Mouse (Mus musculus) midbrain, embryonic 12.5 days (tissue): Measurements from ENCODE around the gene Gramd1a. TPM values are rescaled to one million over a fixed set of nuclear protein-coding genes. Genes with fewer than 3 reads are reported as not detected.

Source experiments
- ATAC-seq: fragments of 200-750 bp; cut with Nextera tagmentation; 2 replicates; pipeline ENCODE4 v1.8.0; 2017; ENCODE audit warnings: low read depth, moderate TSS enrichment, moderate library complexity; ENCODE audit not compliant: low FRiP score
- H3K27ac ChIP-seq: fragments of 300-500 bp; sonication (generic); replicated peaks from 2 replicates; pipeline ENCODE4 v1.5.1; 2016; ENCODE audit warnings: mild to moderate bottlenecking
- H3K27me3 ChIP-seq: fragments of 300-500 bp; sonication (generic); 2 replicates; pipeline ENCODE4 v1.6.1; 2016; ENCODE audit warnings: mild to moderate bottlenecking
- H3K36me3 ChIP-seq: fragments of 300-500 bp; sonication (generic); 2 replicates; pipeline ENCODE4 v1.6.1; 2016
- H3K4me1 ChIP-seq: fragments of 300-500 bp; sonication (generic); 2 replicates; pipeline ENCODE4 v1.6.1; 2016
- H3K4me2 ChIP-seq: fragments of 300-500 bp; sonication (generic); replicated peaks from 2 replicates; pipeline ENCODE4 v1.6.1; 2016; ENCODE audit warnings: mild to moderate bottlenecking, moderate library complexity
- H3K4me3 ChIP-seq: fragments of 300-500 bp; sonication (generic); 2 replicates; pipeline ENCODE4 v1.5.1; 2016; ENCODE audit warnings: mild to moderate bottlenecking
- H3K9ac ChIP-seq: fragments of 300-500 bp; sonication (generic); replicated peaks from 2 replicates; pipeline ENCODE4 v1.6.1; 2016; ENCODE audit warnings: mild to moderate bottlenecking, moderate library complexity
- H3K9me3 ChIP-seq: fragments of 300-500 bp; sonication (generic); 2 replicates; pipeline ENCODE4 v1.6.1; 2016; ENCODE audit warnings: mild to moderate bottlenecking
- WGBS: fragments of 180-500 bp; shearing (Covaris S2); methylation state at CpG from one replicate; pipeline ENCODE4 v1.1.7; 2016; 5-methylcytosine and 5-hydroxymethylcytosine counted together
- polyA plus RNA-seq: library from polyadenylated mRNA; unstranded; fragments of >200 nt; fragmentation: Nextera tagmentation; extraction: Ambion mirVana; gene quantifications from 2 replicates; pipeline ENCODE4 v1.2.1, GENCODE M21; 2016

The Gramd1a gene
- polyA plus RNA-seq = 186 and 194 TPM in 2 replicates

DNA sequence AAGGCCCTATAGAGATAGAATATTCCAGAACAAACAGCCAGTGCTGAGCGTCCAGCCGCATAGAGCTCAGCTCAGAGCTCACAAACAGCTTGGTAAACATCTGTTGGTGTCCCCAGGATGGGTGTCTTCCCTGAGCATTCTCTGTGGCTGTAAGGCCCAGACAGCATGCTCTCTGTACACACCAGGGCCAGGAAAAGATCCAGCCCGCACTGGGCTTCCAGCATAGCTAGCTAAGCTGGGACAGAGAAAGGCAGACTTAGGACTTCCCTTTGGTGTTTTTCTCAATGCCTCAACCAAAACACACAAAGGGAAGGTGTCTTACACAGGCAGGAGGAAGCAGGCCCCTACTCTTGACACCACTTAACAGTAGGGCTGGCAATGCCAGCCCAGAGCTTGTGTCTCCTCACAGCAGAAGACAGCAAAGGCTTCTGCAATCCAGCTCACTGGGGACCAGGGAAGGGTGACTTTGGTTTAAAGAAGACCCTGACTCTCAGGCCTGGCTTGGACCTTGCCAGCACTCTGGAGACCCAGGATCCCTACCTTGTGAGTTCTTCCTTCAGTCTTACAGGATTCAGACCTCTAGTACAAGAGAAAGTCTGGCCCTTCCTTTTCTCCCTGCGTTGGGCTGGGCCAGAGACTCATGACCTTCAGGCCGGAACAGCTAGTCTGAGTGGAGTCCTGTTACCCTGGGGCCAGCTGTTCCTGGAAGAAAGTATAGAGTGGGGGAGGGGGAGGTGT, at the start of gene Gramd1a:
TSS of gene Gramd1a (minus strand) at position 601 of the 738 bp plus-strand sequence.
- no peaks in the 10 kb centered on the region for H3K9me3 ChIP-seq
- WGBS = 76% methylated on average over 5 of the region's 5 CpGs
- no peak within 1 kb of the TSS for H3K27ac ChIP-seq

GRCm38 (mm10) chr7:31195591-31196307, 40.1 kb upstream of the Gramd1a start:
- no peaks in the 10 kb centered on the region for H3K27me3 ChIP-seq
- WGBS = 83% methylated on average over 3 of the region's 3 CpGs
- no peak overlapping the region for H3K9ac ChIP-seq
- H3K36me3 ChIP-seq = no peaks in the 10 kb centered on the region
- H3K9me3 ChIP-seq = no peaks in the 10 kb centered on the region
- ATAC-seq = no peak
- no peaks in the 10 kb centered on the region for H3K4me1 ChIP-seq
- no peak overlapping the region for H3K27ac ChIP-seq
- no peak overlapping the region for H3K4me2 ChIP-seq
- no peak overlapping the region for H3K4me3 ChIP-seq

More for the DNA sequence above, at the start of gene Gramd1a:
- Histone ChIP-seq H3K4me2 (no peak within 1 kb of the TSS), H3K4me3 (no peak within 1 kb of the TSS), H3K9ac (no peak within 1 kb of the TSS), H3K4me1 (peaks cover 9% of the 10 kb centered on the region; the same call in 1 of the 2 replicates), H3K36me3 (no peaks in the 10 kb centered on the region), H3K27me3 (no peaks in the 10 kb centered on the region)
- ATAC-seq = no peak

DNA sequence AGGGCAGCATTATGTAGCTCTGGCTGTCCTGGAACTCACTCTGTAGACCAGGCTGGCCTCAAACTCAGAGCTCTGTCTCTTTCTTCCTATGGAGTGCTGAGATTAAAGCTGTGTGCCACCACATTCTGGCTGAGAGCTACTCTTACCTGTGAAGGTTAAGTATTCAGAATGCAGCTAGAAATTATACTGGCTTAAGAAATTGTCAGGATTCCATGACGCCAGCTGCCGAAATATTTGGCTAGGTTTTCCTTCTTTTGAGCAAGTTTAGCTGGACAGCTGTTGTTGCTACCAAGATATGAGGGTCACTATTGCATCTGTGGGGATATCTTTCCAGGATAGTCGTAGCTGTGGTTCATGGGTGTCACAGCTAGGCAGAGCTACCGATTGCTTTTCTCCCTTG, 29.0 kb upstream of the Gramd1a start:
- no peak overlapping the region for H3K4me2 ChIP-seq
- WGBS = 92% methylated on average over 4 of the region's 4 CpGs
- no peaks in the 10 kb centered on the region for H3K9me3 ChIP-seq
- H3K36me3 ChIP-seq = no peaks in the 10 kb centered on the region
- no peaks in the 10 kb centered on the region for H3K4me1 ChIP-seq
- ATAC-seq = no peak
- no peaks in the 10 kb centered on the region for H3K27me3 ChIP-seq
- no peak overlapping the region for H3K9ac ChIP-seq
- H3K4me3 ChIP-seq = no peak overlapping the region
- no peak overlapping the region for H3K27ac ChIP-seq

- ATAC-seq = no peak
- Histone ChIP-seq H3K4me2 (no peak overlapping the region), H3K4me3 (no peak overlapping the region), H3K9ac (no peak overlapping the region), H3K9me3 (no peaks in the 10 kb centered on the region), H3K4me1 (no peaks in the 10 kb centered on the region), H3K36me3 (no peaks in the 10 kb centered on the region), H3K27me3 (no peaks in the 10 kb centered on the region), H3K27ac (no peak overlapping the region)
- WGBS = 48% methylated on average over 2 of the region's 2 CpGs
These were observed 27.2 kb upstream of the Gramd1a start for GRCm38 (mm10) chr7:31182863-31183262.

GRCm38 (mm10) chr7:31176886-31177763, 21.4 kb upstream of the Gramd1a start:
- Histone ChIP-seq H3K36me3 (no peaks in the 10 kb centered on the region), H3K9me3 (no peaks in the 10 kb centered on the region), H3K27me3 (peaks cover 4% of the 10 kb centered on the region; the same call in 1 of the 2 replicates), H3K4me1 (no peaks in the 10 kb centered on the region), H3K4me2 (no peak overlapping the region; the same call in 1 of the 2 replicates), H3K4me3 (no peak overlapping the region), H3K9ac (no peak overlapping the region), H3K27ac (no peak overlapping the region)
- 39% methylated on average over 22 of the region's 22 CpGs for WGBS
- peak; percentile 54 for ATAC-seq

DNA sequence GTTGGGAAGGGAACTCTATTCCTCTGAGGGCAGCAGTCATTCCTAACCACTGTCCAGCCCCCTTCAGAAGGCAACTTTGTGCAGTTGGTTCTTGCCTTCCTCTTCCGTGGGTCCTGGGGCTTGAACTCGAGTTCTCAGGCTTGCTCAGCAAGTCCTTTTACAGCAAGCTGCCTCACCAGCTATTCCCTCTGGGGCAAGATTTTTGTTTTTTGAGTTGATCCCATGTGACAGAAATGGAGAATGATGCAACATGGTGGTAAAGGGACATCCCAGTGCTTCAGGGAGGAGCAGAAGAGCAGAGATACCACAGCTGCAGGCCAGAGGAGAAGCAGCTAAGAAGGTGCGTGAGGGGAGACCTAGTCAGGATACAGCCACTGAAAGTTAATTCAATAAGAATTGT, 19.4 kb upstream of the Gramd1a start:
- Histone ChIP-seq H3K4me2 (no peak overlapping the region), H3K36me3 (no peaks in the 10 kb centered on the region), H3K4me1 (no peaks in the 10 kb centered on the region), H3K27ac (no peak overlapping the region), H3K27me3 (peaks cover 4% of the 10 kb centered on the region; the same call in 1 of the 2 replicates), H3K9ac (no peak overlapping the region), H3K4me3 (no peak overlapping the region), H3K9me3 (no peaks in the 10 kb centered on the region)
- ATAC-seq = no peak
- 88% methylated on average over 3 of the region's 3 CpGs for WGBS

DNA sequence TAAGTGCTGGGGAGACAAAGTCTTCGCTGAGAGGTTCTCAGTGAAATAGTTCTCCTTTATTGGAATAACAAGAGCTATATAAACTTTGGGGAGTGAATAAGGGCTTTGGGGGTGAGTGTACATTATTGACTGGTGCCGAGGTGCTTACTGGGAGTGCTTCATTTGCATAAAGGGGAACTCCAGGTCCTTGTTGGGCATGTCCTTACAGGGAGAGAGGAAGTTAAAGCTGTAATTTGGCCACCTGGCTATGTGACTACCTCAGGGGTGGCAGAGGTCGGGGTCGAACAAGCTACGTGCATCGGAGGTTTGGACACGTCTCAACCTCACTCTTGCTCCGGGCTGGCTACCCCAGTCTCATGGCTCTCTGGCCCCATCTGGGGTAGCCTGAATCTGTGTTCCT, 18.8 kb upstream of the Gramd1a start:
- Histone ChIP-seq H3K27ac (no peak overlapping the region), H3K4me1 (no peaks in the 10 kb centered on the region), H3K9me3 (no peaks in the 10 kb centered on the region), H3K36me3 (no peaks in the 10 kb centered on the region), H3K4me3 (no peak overlapping the region), H3K4me2 (no peak overlapping the region), H3K9ac (no peak overlapping the region), H3K27me3 (peaks cover 4% of the 10 kb centered on the region; the same call in 1 of the 2 replicates)
- WGBS = 78% methylated on average over 8 of the region's 8 CpGs
- ATAC-seq = no peak

DNA sequence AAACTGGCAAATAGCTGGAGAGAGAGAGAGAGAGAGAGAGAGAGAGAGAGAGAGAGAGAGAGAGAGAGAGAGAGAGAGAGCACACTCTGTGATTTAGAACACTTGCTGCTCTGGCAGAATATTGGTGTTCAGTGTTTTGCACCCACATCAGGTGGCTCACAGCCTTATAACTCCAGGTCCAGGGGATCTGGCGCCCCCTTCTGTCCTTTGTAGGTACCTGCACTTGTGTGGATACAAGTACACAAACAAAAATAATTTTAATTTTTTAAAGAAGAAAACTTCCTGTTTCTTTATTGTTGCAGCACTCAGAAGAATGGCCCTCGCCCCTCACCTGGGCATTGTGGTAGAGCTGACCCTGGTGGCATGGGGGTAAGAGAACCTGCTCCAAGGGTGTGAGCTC, 16.5 kb upstream of the Gramd1a start:
- H3K27me3 ChIP-seq = no peaks in the 10 kb centered on the region
- H3K9me3 ChIP-seq = no peaks in the 10 kb centered on the region
- no peak for ATAC-seq
- H3K4me2 ChIP-seq = no peak overlapping the region
- WGBS = 22% methylated on average over 2 of the region's 2 CpGs
- no peak overlapping the region for H3K4me3 ChIP-seq
- no peak overlapping the region for H3K9ac ChIP-seq
- no peaks in the 10 kb centered on the region for H3K36me3 ChIP-seq
- H3K4me1 ChIP-seq = no peaks in the 10 kb centered on the region
- H3K27ac ChIP-seq = no peak overlapping the region

- no peak overlapping the region for H3K4me2 ChIP-seq
- ATAC-seq = no peak
- no peaks in the 10 kb centered on the region for H3K36me3 ChIP-seq
- no peak overlapping the region for H3K27ac ChIP-seq
- no peaks in the 10 kb centered on the region for H3K27me3 ChIP-seq
- WGBS = 95% methylated on average over 9 of the region's 9 CpGs
- no peaks in the 10 kb centered on the region for H3K9me3 ChIP-seq
- H3K4me1 ChIP-seq = no peaks in the 10 kb centered on the region
- no peak overlapping the region for H3K9ac ChIP-seq
- H3K4me3 ChIP-seq = no peak overlapping the region
These were observed 14.8 kb upstream of the Gramd1a start for GRCm38 (mm10) chr7:31170520-31170919.

- WGBS = 71% methylated on average over 8 of the region's 8 CpGs
- H3K4me2 ChIP-seq = no peak overlapping the region
- no peak overlapping the region for H3K27ac ChIP-seq
- no peaks in the 10 kb centered on the region for H3K27me3 ChIP-seq
- no peak for ATAC-seq
- H3K9ac ChIP-seq = no peak overlapping the region
- no peaks in the 10 kb centered on the region for H3K9me3 ChIP-seq
- H3K4me3 ChIP-seq = no peak overlapping the region
- no peaks in the 10 kb centered on the region for H3K36me3 ChIP-seq
- H3K4me1 ChIP-seq = no peaks in the 10 kb centered on the region
These were observed 12.7 kb upstream of the Gramd1a start for GRCm38 (mm10) chr7:31168412-31168811.

- WGBS = 73% methylated on average over 1 of the region's 1 CpGs
- Histone ChIP-seq H3K4me2 (no peak overlapping the region), H3K27me3 (no peaks in the 10 kb centered on the region), H3K4me1 (no peaks in the 10 kb centered on the region), H3K36me3 (no peaks in the 10 kb centered on the region), H3K27ac (no peak overlapping the region), H3K9me3 (no peaks in the 10 kb centered on the region), H3K4me3 (no peak overlapping the region), H3K9ac (no peak overlapping the region)
- no peak for ATAC-seq
These were observed 9.1 kb upstream of the Gramd1a start for GRCm38 (mm10) chr7:31164748-31165147.
